Mouse (Mus musculus) Muller cell, postnatal 12 days (primary cell): ENCODE measurements around the gene Glcci1.

Source experiments
- DNase-seq: peaks from one replicate; pipeline ENCODE4 v3.0.0-alpha.2; 2015; ENCODE audit errors: inconsistent ontology term

The Glcci1 gene

GRCm38 (mm10) chr6:8509551-8509950, at the start of gene Glcci1:
Glcci1 (plus strand) TSS chr6:8509600.
- DNase-seq, result peak; percentile 72

DNA sequence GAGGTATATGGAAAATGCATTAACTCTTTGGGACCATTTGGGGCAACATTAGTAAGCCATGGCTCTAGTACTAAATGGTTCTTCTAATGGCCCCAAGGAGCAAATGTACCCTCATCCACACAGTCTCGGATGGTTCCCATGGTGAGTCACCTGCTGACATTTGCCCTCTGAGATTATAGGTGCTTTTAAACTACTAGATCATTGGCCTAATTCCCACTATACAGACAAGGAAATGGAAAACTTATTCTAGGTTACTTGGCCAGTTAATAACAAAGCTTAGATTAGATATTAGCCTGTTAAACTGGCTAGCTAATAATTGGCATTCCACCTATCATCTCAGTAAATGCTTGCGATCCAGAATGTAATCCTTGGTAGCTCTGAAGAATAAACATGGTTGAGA, 47.0 kb upstream of the Glcci1 start:
- no peak for DNase-seq

DNA sequence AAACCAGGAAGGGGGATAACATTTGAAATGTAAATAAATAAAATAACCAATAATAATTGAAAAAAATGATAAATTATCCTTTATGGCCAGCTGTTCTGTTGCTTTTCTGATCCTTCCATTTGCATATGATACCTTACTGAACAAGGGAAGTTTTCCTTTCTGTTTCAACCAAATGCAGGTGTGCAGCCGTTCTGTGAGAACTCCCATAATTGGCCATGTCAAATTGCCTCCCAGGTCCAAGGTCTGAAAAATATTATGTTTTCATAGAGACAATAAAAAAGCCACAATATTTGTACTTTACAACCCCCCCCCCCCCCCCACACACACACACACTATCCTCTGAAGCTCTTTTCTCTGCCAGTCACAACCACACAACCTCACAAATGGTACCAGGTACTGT, 44.0 kb upstream of the Glcci1 start:
- DNase-seq, result no peak

GRCm38 (mm10) chr6:8465985-8466384, 43.4 kb upstream of the Glcci1 start:
- no peak for DNase-seq

- DNase-seq, result no peak
Measured at GRCm38 (mm10) chr6:8467667-8468337, 41.6 kb upstream of the Glcci1 start.

DNA sequence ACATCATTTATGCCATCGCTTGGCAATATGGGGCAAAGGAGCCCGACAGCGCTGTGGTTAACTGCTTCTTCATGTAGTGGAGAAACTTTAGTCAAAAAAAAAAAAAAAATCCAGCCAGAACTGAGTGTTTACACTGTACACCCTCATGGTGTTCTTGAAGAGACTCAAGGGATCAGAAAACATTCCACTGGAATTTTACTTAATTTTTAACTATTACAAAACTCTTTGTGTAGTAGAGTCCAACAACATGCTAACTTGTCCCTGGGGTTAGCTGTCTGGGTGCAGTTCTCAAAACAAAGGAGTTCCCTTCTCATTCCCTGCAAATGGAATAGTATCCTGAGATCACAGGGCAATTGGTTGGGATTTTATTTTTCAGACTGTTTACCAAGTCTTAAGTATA, 39.5 kb upstream of the Glcci1 start:
- no peak for DNase-seq

- DNase-seq, result no peak
Measured at GRCm38 (mm10) chr6:8472125-8472524, 37.3 kb upstream of the Glcci1 start.

DNA sequence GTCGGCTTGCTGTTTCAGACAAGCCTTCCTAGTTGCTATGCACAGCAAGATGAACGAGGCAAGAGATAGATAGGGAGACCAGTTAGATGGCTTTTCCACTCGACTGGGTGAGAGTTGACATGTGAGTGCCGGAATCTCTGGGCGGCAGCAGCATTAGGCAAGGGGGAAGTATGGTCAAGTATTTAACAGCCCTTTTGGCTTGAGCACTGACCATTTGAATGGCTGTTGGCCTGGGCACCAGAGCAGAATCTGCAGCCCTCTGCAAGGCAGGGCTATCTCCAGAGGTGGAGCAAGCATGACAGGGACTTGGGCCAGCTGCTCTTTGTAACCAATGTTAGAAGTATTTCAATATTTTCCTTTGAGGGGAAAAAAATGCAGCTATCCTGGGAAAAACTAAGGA, 36.5 kb upstream of the Glcci1 start:
- DNase-seq, result no peak

GRCm38 (mm10) chr6:8473498-8473897, 35.9 kb upstream of the Glcci1 start:
- DNase-seq, result no peak

DNA sequence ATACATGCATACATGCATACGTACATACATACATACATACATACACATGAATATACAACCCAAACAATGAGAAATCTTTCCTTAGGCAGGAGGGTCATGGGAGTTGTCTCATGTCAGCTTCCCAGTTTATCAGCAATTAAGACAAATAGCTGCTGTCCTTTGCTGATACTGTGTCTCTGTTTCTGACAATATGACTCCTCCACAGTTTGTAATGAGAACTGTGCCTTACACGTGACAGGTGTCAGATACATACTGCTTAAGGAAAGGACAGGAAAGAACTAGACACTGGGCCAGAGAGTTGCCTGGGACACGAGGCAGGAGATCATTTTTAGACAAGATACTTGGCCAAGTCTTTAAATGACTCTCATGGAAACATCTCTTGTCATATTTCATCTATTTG, 35.1 kb upstream of the Glcci1 start:
- DNase-seq, result no peak

GRCm38 (mm10) chr6:8474820-8475219, 34.6 kb upstream of the Glcci1 start:
- DNase-seq, result no peak

- no peak for DNase-seq
Measured at GRCm38 (mm10) chr6:8479176-8479575, 30.2 kb upstream of the Glcci1 start.

- no peak for DNase-seq
Measured at GRCm38 (mm10) chr6:8484437-8485275, 24.7 kb upstream of the Glcci1 start.

GRCm38 (mm10) chr6:8485414-8486175, 23.8 kb upstream of the Glcci1 start:
- no peak for DNase-seq

DNA sequence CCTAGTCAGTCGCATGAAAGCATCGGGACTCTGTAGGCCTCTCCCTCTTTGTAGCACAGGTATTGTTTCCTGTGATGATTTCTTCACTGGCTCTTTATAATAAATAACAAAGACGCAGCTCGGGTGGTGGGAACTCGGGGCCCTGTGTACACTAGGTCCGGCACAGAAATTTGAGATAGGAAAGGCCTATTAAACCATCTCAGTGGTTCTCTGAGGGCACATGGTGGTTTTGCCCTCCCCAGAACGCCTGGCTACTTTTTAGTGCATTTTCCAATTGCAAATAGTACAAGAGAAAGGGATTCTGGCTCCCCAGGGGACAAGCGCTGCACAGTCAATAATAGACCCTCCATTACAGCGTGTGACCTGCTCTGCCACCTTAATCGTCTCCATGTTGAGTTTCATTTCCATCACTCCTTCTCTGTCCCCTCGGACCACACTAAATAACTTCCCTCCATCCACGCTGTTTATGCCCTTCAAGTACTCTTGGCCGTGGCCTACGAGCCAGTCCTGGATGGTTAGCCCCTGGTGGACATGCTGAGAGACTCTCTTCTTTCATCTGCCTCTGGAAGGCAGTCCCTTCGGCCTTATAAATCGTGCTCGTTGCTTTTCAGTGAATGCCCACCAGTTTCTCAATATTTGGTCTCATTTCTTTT, 22.9 kb upstream of the Glcci1 start:
- no peak for DNase-seq

- no peak for DNase-seq
Measured at GRCm38 (mm10) chr6:8487044-8487853, 22.2 kb upstream of the Glcci1 start.

DNA sequence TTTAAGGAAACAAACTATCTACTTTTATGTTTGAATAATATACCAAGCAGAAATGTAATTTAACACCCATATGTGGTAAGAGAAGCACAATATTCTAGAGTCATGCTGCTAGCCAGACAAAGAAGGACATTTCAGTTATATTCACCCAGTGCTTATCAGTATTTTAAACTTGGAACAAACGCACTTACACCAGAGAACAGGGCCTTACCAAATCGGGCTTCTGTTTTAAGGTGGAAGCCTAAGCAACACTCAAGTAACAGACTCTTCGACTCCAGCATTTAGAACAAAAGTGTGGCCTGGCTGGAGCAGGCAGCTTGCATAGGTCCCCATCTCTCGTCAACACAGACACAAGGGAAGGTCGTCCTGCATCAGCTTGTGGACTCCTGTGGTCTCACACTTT, 21.2 kb upstream of the Glcci1 start:
- no peak for DNase-seq

DNA sequence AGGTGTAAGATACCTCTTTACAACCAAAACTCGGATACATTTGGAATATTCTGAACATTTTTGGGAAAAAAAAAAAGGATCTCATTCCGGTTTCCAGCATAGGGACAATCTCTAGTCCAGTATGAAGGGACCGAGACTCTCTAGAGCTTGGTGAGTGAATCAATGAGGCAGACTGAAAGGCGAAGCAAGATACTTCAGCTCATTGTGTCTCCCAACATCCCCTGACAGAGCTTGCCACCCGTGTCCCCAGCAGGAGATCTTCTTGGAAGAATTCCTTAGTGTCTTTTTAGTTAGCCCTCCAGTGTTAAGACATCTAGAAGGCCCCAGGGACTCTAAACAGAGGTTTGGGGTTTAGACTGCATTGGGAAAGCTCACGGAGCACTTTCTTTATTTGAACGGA, 20.1 kb upstream of the Glcci1 start:
- DNase-seq, result no peak

DNA sequence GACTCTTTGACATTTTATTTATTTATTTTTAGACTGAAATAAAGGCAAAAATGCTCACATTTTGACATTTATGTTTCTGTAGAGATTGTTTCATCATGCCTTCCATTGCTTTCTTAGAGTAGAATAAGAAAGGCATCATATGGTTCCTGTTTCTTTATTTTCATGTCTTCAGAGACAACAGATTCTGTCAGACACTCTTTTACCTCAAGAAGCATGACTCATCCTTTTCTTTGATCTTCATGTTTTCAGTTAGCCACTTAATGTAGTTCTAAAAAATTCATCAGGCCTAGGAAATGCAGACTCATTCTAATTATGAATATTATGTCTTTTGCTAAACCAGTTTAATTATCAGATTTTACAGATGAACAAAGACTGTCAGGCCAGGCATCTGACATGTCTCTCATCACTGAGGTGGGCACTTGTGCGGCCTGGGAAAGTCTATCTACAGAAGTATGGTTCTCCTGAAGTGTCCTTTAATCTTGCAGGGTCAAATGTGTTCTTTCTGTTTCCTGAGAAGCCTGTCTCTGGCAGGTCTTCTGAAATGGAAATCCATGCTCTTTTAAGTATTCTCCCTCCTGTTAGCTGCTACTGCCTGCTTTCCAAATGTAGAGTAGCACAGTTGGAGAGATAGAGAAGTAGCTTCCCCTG, 19.3 kb upstream of the Glcci1 start:
- DNase-seq, result no peak

DNA sequence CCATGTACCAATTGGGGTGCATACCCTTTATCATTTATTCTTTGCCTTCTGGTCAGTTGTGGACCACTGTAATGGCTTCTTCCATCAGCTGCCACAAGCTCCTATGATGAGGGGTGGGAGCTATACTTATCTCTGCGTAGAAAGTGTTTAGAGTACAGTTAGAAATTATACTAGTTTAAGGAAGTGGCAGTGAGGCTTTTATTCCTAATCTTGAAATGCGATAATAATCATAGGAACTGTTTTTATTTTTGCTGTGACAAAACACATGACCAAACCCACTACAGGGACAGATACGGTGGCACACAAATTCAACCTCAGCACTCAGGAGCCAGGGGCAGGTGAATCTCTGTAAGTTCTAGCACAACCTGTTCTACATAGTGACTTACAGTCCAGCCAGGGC, 17.2 kb upstream of the Glcci1 start:
- no peak for DNase-seq
